Mouse (Mus musculus): ENCODE measurements around the gene Mrpl16. TPM values are rescaled to one million over a fixed set of nuclear protein-coding genes. Genes with fewer than 3 reads are reported as not detected.

The Mrpl16 gene
- polyA plus RNA-seq, 1 experiment: 19.5 TPM

GRCm38 (mm10) chr19:11819800-11820199 lies 49.6 kb downstream of the Mrpl16 start:
- no peaks in the 10 kb centered on the region for H3K36me3 ChIP-seq (ENCODE audit: control insufficient read depth, insufficient read depth, low read length)
- no peak overlapping the region for H3K27ac ChIP-seq (ENCODE audit: control insufficient read depth, insufficient read depth, low read depth, low read length)
- TF ChIP-seq CTCF (IDR thresholded peaks at IDR 0.05; ENCODE audit: control insufficient read depth, insufficient read depth, insufficient replicate concordance, low read depth, low read length) (peak; percentile 50; the same call in 1 of the 2 replicates), POLR2A (IDR thresholded peaks at IDR 0.05; ENCODE audit: control insufficient read depth, low read depth, low read length) (no peak)
- no peak overlapping the region; the same call in none of the 2 replicates for H3K4me3 ChIP-seq (ENCODE audit: control insufficient read depth, low read depth, low read length)
- peaks cover 5% of the 10 kb centered on the region for H3K4me1 ChIP-seq (ENCODE audit: control insufficient read depth, insufficient read depth, low read length)
- peaks cover 2% of the 10 kb centered on the region; the same call in 1 of the 2 replicates for H3K27me3 ChIP-seq (ENCODE audit: control insufficient read depth, insufficient read depth, low read length)

GRCm38 (mm10) chr19:11820211-11820610 lies 50.0 kb downstream of the Mrpl16 start:
- H3K36me3 ChIP-seq (ENCODE audit: control insufficient read depth, insufficient read depth, low read length): no peaks in the 10 kb centered on the region
- peaks cover 5% of the 10 kb centered on the region for H3K4me1 ChIP-seq (ENCODE audit: control insufficient read depth, insufficient read depth, low read length)
- no peak overlapping the region for H3K27ac ChIP-seq (ENCODE audit: control insufficient read depth, insufficient read depth, low read depth, low read length)
- TF ChIP-seq POLR2A (IDR thresholded peaks at IDR 0.05; ENCODE audit: control insufficient read depth, low read depth, low read length) (no peak), CTCF (IDR thresholded peaks at IDR 0.05; ENCODE audit: control insufficient read depth, insufficient read depth, insufficient replicate concordance, low read depth, low read length) (no peak)
- H3K27me3 ChIP-seq (ENCODE audit: control insufficient read depth, insufficient read depth, low read length): peaks cover 2% of the 10 kb centered on the region; the same call in 1 of the 2 replicates
- no peak overlapping the region for H3K4me3 ChIP-seq (ENCODE audit: control insufficient read depth, low read depth, low read length)

GRCm38 (mm10) chr19:11823346-11824065 lies 53.3 kb downstream of the Mrpl16 start:
- Histone ChIP-seq H3K4me1 (ENCODE audit: control insufficient read depth, insufficient read depth, low read length) (peaks cover 5% of the 10 kb centered on the region), H3K4me3 (ENCODE audit: control insufficient read depth, low read depth, low read length) (no peak overlapping the region), H3K27ac (ENCODE audit: control insufficient read depth, insufficient read depth, low read depth, low read length) (no peak overlapping the region), H3K36me3 (ENCODE audit: control insufficient read depth, insufficient read depth, low read length) (no peaks in the 10 kb centered on the region), H3K27me3 (ENCODE audit: control insufficient read depth, insufficient read depth, low read length) (peaks cover 2% of the 10 kb centered on the region; the same call in 1 of the 2 replicates)
- TF ChIP-seq CTCF (IDR thresholded peaks at IDR 0.05; ENCODE audit: control insufficient read depth, insufficient read depth, insufficient replicate concordance, low read depth, low read length) (no peak), POLR2A (IDR thresholded peaks at IDR 0.05; ENCODE audit: control insufficient read depth, low read depth, low read length) (no peak)

Other genes with a start within 250 kb of the Mrpl16 start
- 1.8 and 2.3 TPM in 2 replicates for gene Ms4a4d, start 233.6 kb upstream of the Mrpl16 start, polyA plus RNA-seq (2012; rRNA removed)
- gene Ms4a6d, start 165.5 kb upstream of the Mrpl16 start, polyA plus RNA-seq (2012; rRNA removed): 0.32 and 0.79 TPM in 2 replicates
- gene Ms4a2, start 146.7 kb upstream of the Mrpl16 start, polyA plus RNA-seq (2012; rRNA removed): not detected in 2 replicates
- not detected in 2 replicates for gene Ms4a3, start 129.5 kb upstream of the Mrpl16 start, polyA plus RNA-seq (2012; rRNA removed)
- not detected in 2 replicates for gene Oosp2, start 109.8 kb upstream of the Mrpl16 start, polyA plus RNA-seq (2012; rRNA removed)
- gene Oosp1, start 79.2 kb upstream of the Mrpl16 start, polyA plus RNA-seq (2012; rRNA removed): not detected in 2 replicates
- not detected in 2 replicates for gene Oosp3, start 73.3 kb upstream of the Mrpl16 start, polyA plus RNA-seq (2012; rRNA removed)
- 0.82 and 0.90 TPM in 2 replicates for gene Gif, start 22.8 kb upstream of the Mrpl16 start, polyA plus RNA-seq (2012; rRNA removed)
- gene Stx3, start 49.0 kb downstream of the Mrpl16 start, polyA plus RNA-seq (2012; rRNA removed): 0.61 and 0.87 TPM in 2 replicates
- gene Olfr1417, start 68.8 kb downstream of the Mrpl16 start, polyA plus RNA-seq (2012; rRNA removed): not detected in 2 replicates
- gene Olfr1418, start 90.7 kb downstream of the Mrpl16 start, polyA plus RNA-seq (2012; rRNA removed): not detected in 2 replicates
- gene Olfr1419, start 104.7 kb downstream of the Mrpl16 start, polyA plus RNA-seq (2012; rRNA removed): 0.05 and 0.06 TPM in 2 replicates
- not detected in 2 replicates for gene Olfr1420, start 116.2 kb downstream of the Mrpl16 start, polyA plus RNA-seq (2012; rRNA removed)
- 6.6 and 8.2 TPM in 2 replicates for gene Patl1, start 142.0 kb downstream of the Mrpl16 start, polyA plus RNA-seq (2012; rRNA removed)
- gene Osbp, start 195.6 kb downstream of the Mrpl16 start, polyA plus RNA-seq (2012; rRNA removed): 23.0 and 24.4 TPM in 2 replicates